Mouse (Mus musculus) spleen, adult 10 weeks (tissue): ENCODE results near the gene Tle2. TPM values are rescaled to one million over a fixed set of nuclear protein-coding genes. Genes with fewer than 3 reads are reported as not detected.

Source experiments
- polyA plus RNA-seq: library from polyadenylated mRNA; stranded (reverse); fragments of 350-450 nt; fragmentation: Illumina TruSeq; extraction: RNeasy Lipid Tissue Mini Kit (QIAGEN cat#74804); gene quantifications from one replicate; pipeline ENCODE4 v1.2.3, GENCODE M21; 2015; ENCODE audit warnings: low replicate concordance; ENCODE audit not compliant: insufficient read depth

Tle2 gene
- 17.3 TPM for polyA plus RNA-seq

DNA sequence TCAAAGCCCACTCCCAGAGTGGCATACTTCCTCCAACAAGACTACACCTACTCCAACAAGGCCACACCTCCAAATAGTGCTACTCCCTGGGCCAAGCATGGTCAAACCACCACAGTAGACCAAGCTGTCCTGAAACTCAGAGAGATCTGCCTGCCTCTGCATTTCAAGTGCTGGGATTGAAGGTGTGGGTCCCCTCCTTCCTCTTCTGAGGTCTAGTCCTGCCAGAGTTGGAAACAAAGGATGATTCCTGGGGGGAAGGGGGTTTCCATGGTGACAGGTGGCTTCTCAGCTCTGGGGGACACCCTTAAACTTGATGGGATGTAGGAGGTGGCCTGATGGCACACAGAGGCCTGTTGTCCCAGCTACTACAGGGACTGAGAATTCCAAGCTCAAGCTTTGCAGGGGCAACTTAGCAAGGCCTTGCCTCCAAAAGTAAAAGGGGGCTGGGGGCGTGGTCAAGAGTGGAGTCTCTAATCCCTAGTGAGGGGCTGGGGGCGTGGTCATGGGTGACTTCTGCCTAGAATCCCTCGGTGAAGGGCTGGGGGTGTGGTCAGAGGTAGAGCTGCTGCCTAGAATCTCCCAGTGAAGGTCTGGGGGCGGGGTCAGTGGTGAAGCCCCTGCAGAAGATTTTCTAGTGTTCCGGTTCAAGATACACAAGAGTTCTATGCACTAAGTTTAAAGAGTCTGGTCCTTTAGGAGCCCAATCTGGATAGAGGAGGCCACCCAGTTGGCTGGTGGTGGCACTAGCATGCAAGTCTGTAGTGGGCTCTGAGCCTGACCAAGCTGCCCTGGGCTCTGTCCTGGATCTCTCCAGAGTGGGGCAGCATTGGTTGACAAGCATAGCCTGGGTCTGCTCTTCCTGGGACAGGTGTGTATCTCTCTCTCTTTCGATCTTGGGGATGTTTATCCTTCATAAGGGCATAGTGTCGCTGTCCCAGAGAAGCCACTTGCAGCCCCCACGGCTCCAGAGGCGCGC, at the start of gene Tle2:
Gene Tle2 (plus strand): TSS at position 481 of the 976 bp plus-strand sequence.

DNA sequence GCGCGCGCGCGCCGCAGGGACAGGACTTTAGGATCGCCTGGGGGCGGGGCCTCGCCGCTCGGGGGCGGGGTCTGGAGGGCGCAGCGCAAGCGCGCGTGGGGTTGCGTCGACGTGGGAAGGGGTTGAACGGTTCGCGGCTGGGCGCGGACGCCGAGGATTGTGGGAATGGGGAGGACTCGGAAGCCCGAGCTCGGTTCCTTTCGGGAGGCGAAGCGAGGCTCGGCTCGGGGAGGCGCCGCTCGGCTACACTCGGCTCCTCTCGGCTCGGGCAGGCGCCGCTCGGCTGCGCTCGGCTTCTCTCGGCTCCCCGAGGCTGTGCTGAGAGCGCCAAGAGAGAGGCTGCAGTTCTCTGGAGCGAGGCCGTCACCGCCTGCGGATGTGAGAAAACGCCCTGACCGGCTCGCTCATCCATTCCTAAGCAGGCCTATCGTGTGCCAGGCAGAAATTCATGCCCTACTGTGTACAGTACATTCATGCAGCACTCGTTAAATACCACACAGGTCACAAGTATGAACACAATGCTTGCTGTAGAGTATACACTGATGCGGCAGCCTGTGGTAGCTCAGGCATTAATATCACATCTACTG, 29.1 kb upstream of the Tle2 start, which contains the start of gene Gna11:
Gene Gna11 (minus strand): TSS at position 30 of the 587 bp plus-strand sequence.

DNA sequence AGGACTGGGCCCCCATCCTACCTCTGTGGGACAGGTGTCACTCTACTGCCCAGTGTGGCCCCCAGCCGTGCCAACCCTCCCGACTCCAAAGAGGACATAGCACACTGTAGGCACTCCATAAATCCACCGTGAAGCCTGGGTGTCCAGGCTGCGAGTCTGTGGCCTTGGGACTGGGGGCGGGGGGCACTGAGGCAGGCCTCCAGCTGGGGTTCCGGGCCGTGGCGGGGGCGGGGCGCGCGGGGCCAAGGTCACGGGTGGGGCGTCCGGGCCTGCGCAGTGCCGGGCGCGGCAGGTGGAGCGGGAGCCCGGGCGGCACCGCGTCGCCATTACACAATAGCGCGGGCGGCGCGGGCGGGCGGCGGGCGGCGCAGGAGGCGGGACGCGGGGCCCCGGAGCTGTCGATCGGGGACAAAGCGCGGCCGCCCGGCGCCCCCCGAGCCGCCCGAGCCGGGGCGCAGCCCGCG, 15.2 kb upstream of the Tle2 start, which contains the start of gene Aes:
Gene Aes (plus strand): TSS at position 326 of the 464 bp plus-strand sequence.

DNA sequence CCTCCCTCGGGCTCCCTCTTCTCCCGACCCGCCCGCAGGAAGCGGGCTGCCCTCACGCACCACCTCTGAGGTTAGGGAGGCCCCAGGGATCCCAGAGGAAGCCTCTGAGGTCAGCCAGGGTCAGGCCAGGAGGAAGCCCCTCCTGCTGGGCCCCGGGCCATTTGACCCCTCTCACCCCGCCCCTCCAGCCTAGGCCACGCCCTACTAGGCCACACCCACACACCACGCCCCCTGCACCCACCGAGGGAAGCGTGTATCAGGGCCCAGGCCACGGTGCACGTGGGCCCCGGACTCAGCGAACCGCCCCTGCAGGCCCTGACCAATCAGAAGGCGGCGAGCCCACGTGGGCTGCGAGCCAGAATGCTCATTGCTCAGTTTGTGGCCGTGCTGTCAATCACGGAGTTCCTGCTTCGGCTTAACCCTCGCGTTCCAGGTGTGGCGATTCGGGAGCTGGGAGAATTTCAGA, 26.4 kb downstream of the Tle2 start, which contains the start of gene Tle6:
Gene Tle6 (minus strand): TSS at position 336 of the 466 bp plus-strand sequence.

DNA sequence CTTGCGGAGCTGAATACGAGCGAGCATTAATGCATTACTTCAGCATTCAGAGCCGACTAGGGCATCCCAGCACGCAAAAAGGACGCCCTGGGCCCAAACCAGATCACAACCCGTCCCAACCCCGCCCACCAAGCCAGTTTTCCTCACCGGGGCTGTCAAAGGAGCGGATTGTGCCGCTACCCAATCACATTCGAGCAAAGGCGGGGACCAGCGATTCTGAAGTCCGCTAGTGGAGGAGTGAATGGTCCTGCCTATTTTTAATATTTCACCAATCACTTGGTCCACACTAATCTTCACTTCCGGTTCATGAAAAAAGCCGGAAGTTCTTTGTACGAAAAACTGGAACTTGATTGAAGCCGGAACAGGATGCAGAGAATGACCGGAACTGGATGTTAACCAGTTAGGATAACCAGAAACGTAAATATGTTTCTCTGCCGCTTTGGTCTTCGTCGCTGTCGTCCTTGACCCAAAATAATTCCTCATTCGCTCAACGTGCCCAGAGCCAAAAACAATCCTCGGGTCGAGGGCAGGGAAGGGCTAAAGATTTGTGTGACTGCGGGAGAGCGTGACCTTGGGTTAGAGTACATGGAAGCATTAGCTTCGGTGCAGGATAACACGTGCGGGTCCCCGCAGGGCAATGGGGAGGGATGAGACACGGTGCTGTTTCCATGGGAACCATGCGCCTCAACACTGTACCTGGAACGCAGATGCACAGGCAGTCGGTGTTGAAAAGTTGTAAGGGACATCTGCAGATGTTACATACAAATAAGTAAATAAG, 31.8 kb downstream of the Tle2 start, which contains the start of gene BC025920:
Gene BC025920 (plus strand): TSS at position 297 of the 778 bp plus-strand sequence.

DNA sequence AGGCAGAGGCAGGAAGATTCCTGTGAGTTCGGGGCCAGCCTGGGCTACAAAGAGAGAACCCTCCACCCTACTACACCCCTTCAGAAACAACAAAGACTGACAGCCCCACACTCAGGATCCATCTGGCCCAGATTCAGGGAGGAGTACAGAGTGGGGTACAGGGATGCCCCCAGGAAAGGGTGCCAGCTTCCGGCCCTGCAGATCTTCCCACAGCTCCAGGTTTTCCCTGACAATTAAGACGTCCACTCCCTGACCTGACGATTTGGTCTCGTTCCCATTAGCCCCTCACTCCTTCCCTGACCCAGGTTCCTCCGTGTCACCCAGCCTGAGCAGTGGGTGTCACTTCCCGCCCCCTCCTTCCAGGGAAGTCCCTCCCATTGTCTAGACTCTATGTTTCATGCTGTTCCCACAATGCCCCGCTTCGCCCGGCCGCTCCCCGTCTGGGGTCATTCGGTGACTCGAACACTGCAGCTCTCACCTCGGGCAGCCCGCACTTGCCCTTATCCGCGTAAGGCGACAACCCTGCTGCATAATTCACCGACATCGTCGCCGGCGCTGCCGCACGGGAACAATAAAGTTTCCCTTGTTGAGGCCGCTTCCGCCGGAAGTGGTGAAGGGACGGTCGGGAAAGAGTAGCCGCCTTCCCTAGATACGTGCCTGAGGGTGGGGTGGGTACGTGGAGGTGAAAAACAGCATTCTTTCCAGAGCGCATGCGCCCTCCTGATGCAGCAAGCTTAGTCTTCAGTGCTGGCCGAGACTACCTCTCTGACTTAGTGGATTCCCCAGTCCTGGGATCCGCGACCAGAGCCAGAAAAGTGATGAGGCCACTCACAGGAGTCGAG, 52.9 kb downstream of the Tle2 start, which contains the start of gene Sirt6:
Gene Sirt6 (minus strand): TSS at position 804 of the 842 bp plus-strand sequence.

DNA sequence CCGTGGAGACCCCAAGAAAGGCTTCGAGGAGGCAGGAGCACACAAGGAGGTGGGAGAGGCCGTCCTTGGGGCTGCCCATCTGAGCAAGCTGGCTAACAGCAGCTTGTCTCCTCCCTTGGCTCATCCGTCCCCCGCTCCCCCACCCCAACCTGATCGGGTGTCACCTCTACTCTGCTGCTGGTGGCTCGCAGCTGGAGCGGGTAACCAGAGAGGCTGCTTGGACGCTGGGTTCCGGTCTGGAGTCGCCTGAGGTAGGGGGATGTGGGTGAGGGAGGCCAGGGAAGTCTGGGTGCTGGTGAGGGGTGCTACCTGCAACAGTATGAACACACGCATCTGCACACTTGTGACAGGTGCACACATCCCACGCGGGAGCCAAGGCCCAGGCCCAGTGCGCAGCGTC, 54.0 kb downstream of the Tle2 start, which contains the start of gene Ankrd24:
Gene Ankrd24 (plus strand): TSS at position 151 of the 400 bp plus-strand sequence.

Other genes with a start within 250 kb of the Tle2 start
- gene Tbxa2r, start 245.8 kb upstream of the Tle2 start, polyA plus RNA-seq: 3.0 TPM
- 0.59 TPM for gene Gipc3, start 231.3 kb upstream of the Tle2 start, polyA plus RNA-seq
- 30.0 TPM for gene Hmg20b, start 224.1 kb upstream of the Tle2 start, polyA plus RNA-seq
- gene Mfsd12, start 217.1 kb upstream of the Tle2 start, polyA plus RNA-seq: 2.8 TPM
- gene 4930404N11Rik, start 208.7 kb upstream of the Tle2 start, polyA plus RNA-seq: 0.18 TPM
- 7.7 TPM for gene Fzr1, start 196.0 kb upstream of the Tle2 start, polyA plus RNA-seq
- 1.9 TPM for gene Dohh, start 190.1 kb upstream of the Tle2 start, polyA plus RNA-seq
- gene Gm48551, start 190.1 kb upstream of the Tle2 start, polyA plus RNA-seq: 3.2 TPM
- gene Gm48552, start 185.6 kb upstream of the Tle2 start, polyA plus RNA-seq: 0.43 TPM
- 9.5 TPM for gene Smim24, start 181.5 kb upstream of the Tle2 start, polyA plus RNA-seq
- gene Nfic, start 118.9 kb upstream of the Tle2 start, polyA plus RNA-seq: 9.4 TPM
- 0.15 TPM for gene Celf5, start 91.9 kb upstream of the Tle2 start, polyA plus RNA-seq
- gene Ncln, start 78.2 kb upstream of the Tle2 start, polyA plus RNA-seq: 27.7 TPM
- gene S1pr4, start 74.4 kb upstream of the Tle2 start, polyA plus RNA-seq: 15.6 TPM
- 9.4 TPM for gene Gna15, start 50.3 kb upstream of the Tle2 start, polyA plus RNA-seq
- 15.2 TPM for gene Gna11, start 29.4 kb upstream of the Tle2 start, polyA plus RNA-seq
- gene Aes, start 15.1 kb upstream of the Tle2 start, polyA plus RNA-seq: 105 TPM
- 3.2 TPM for gene Tle6, start 26.5 kb downstream of the Tle2 start, polyA plus RNA-seq
- gene BC025920, start 31.7 kb downstream of the Tle2 start, polyA plus RNA-seq: 9.3 TPM
- gene Sirt6, start 53.2 kb downstream of the Tle2 start, polyA plus RNA-seq: 4.4 TPM
- gene Ankrd24, start 54.0 kb downstream of the Tle2 start, polyA plus RNA-seq: 7.0 TPM
- 11.0 TPM for gene Gm10778, start 74.5 kb downstream of the Tle2 start, polyA plus RNA-seq
- gene Zfp433, start 130.3 kb downstream of the Tle2 start, polyA plus RNA-seq: 14.4 TPM
- gene Gm3055, start 196.6 kb downstream of the Tle2 start, polyA plus RNA-seq: 8.9 TPM
- 4.7 TPM for gene Gm4767, start 237.6 kb downstream of the Tle2 start, polyA plus RNA-seq